Mouse (Mus musculus) heart, embryonic 15.5 days (tissue): ENCODE results near the gene F5. TPM values are rescaled to one million over a fixed set of nuclear protein-coding genes. Genes with fewer than 3 reads are reported as not detected.

Experiments used
- ATAC-seq: fragments of 200-750 bp; cut with Nextera tagmentation; replicated peaks from 2 replicates; pipeline ENCODE4 v1.8.0; 2017; ENCODE audit warnings: low read depth, moderate TSS enrichment; ENCODE audit not compliant: insufficient number of reproducible peaks, insufficient read depth, low FRiP score
- H3K27ac ChIP-seq: fragments of 300-500 bp; sonication (generic); 2 replicates; pipeline ENCODE4 v1.5.1; 2015; ENCODE audit warnings: mild to moderate bottlenecking, inconsistent platforms
- H3K27me3 ChIP-seq: fragments of 300-500 bp; sonication (generic); 2 replicates; pipeline ENCODE4 v1.6.1; 2015; ENCODE audit warnings: inconsistent platforms
- H3K36me3 ChIP-seq: fragments of 300-500 bp; sonication (generic); 2 replicates; pipeline ENCODE4 v1.6.1; 2015; ENCODE audit warnings: mild to moderate bottlenecking, inconsistent platforms
- H3K4me1 ChIP-seq: fragments of 300-500 bp; sonication (generic); replicated peaks from 2 replicates; pipeline ENCODE4 v1.6.1; 2015; ENCODE audit warnings: inconsistent platforms
- H3K4me2 ChIP-seq: fragments of 300-500 bp; sonication (generic); 2 replicates; pipeline ENCODE4 v1.6.1; 2015; ENCODE audit warnings: inconsistent platforms, mild to moderate bottlenecking, moderate library complexity
- H3K4me3 ChIP-seq: fragments of 300-500 bp; sonication (generic); 2 replicates; pipeline ENCODE4 v1.5.1; 2015; ENCODE audit warnings: mild to moderate bottlenecking, inconsistent platforms
- H3K9ac ChIP-seq: fragments of 300-500 bp; sonication (generic); 2 replicates; pipeline ENCODE4 v1.6.1; 2015; ENCODE audit warnings: mild to moderate bottlenecking, inconsistent platforms
- H3K9me3 ChIP-seq: fragments of 300-500 bp; sonication (generic); replicated peaks from 2 replicates; pipeline ENCODE4 v1.6.1; 2016; ENCODE audit warnings: inconsistent platforms
- WGBS: fragments of 180-500 bp; shearing (Covaris S2); methylation state at CpG from one replicate; pipeline ENCODE4 v1.1.7; 2015; ENCODE audit warnings: mixed read lengths; 5-methylcytosine and 5-hydroxymethylcytosine counted together
- polyA plus RNA-seq: library from polyadenylated mRNA; unstranded; fragments of >200 nt; fragmentation: Nextera tagmentation; extraction: Ambion mirVana; gene quantifications from 2 replicates; pipeline ENCODE4 v1.2.1, GENCODE M21; 2015

The F5 gene
- polyA plus RNA-seq, 1 experiment from 2014 or later, result 0.31 TPM

- no peaks in the 10 kb centered on the region for H3K36me3 ChIP-seq
- WGBS, result 65% methylated on average over 1 of the region's 1 CpGs
- no peaks in the 10 kb centered on the region for H3K9me3 ChIP-seq
- ATAC-seq, result no peak
- H3K27me3 ChIP-seq, result no peaks in the 10 kb centered on the region
- no peak overlapping the region for H3K9ac ChIP-seq
- H3K27ac ChIP-seq, result no peak overlapping the region
- H3K4me2 ChIP-seq, result no peak overlapping the region
- no peak overlapping the region for H3K4me3 ChIP-seq
- H3K4me1 ChIP-seq, result no peaks in the 10 kb centered on the region; the same call in 1 of the 2 replicates
Measured at GRCm38 (mm10) chr1:164132609-164133008, 19.0 kb upstream of the F5 start.

GRCm38 (mm10) chr1:164134101-164134500 lies 17.5 kb upstream of the F5 start:
- H3K4me1 ChIP-seq, result no peaks in the 10 kb centered on the region; the same call in 1 of the 2 replicates
- no peaks in the 10 kb centered on the region for H3K27me3 ChIP-seq
- WGBS, result 52% methylated on average over 6 of the region's 6 CpGs
- no peak overlapping the region for H3K9ac ChIP-seq
- no peak for ATAC-seq
- H3K36me3 ChIP-seq, result no peaks in the 10 kb centered on the region
- no peak overlapping the region for H3K4me2 ChIP-seq
- no peaks in the 10 kb centered on the region for H3K9me3 ChIP-seq
- no peak overlapping the region for H3K27ac ChIP-seq
- no peak overlapping the region for H3K4me3 ChIP-seq

- no peak overlapping the region for H3K9ac ChIP-seq
- no peaks in the 10 kb centered on the region for H3K36me3 ChIP-seq
- H3K9me3 ChIP-seq, result no peaks in the 10 kb centered on the region
- no peak for ATAC-seq
- H3K4me3 ChIP-seq, result no peak overlapping the region
- H3K27me3 ChIP-seq, result no peaks in the 10 kb centered on the region
- H3K4me2 ChIP-seq, result no peak overlapping the region
- 26% methylated on average over 5 of the region's 5 CpGs for WGBS
- H3K27ac ChIP-seq, result no peak overlapping the region
- H3K4me1 ChIP-seq, result no peaks in the 10 kb centered on the region; the same call in 1 of the 2 replicates
Measured at GRCm38 (mm10) chr1:164135360-164135759, 16.3 kb upstream of the F5 start.

GRCm38 (mm10) chr1:164135960-164136359 lies 15.7 kb upstream of the F5 start:
- no peak for ATAC-seq
- no peak overlapping the region for H3K4me3 ChIP-seq
- H3K27ac ChIP-seq, result no peak overlapping the region
- WGBS, result 56% methylated on average over 11 of the region's 11 CpGs
- no peaks in the 10 kb centered on the region for H3K9me3 ChIP-seq
- H3K27me3 ChIP-seq, result no peaks in the 10 kb centered on the region
- H3K9ac ChIP-seq, result no peak overlapping the region
- H3K36me3 ChIP-seq, result no peaks in the 10 kb centered on the region
- no peak overlapping the region for H3K4me2 ChIP-seq
- H3K4me1 ChIP-seq, result no peaks in the 10 kb centered on the region; the same call in 1 of the 2 replicates

GRCm38 (mm10) chr1:164136636-164137035 lies 15.0 kb upstream of the F5 start:
- no peaks in the 10 kb centered on the region; the same call in 1 of the 2 replicates for H3K4me1 ChIP-seq
- WGBS, result 60% methylated on average over 6 of the region's 6 CpGs
- no peaks in the 10 kb centered on the region for H3K27me3 ChIP-seq
- no peak overlapping the region for H3K27ac ChIP-seq
- no peak overlapping the region for H3K9ac ChIP-seq
- no peak overlapping the region for H3K4me3 ChIP-seq
- no peaks in the 10 kb centered on the region for H3K9me3 ChIP-seq
- H3K36me3 ChIP-seq, result no peaks in the 10 kb centered on the region
- no peak for ATAC-seq
- no peak overlapping the region for H3K4me2 ChIP-seq

- Histone ChIP-seq H3K4me2 (peak overlapping the region; percentile 17; the same call in 1 of the 2 replicates), H3K36me3 (no peaks in the 10 kb centered on the region), H3K4me1 (no peaks in the 10 kb centered on the region; the same call in 1 of the 2 replicates), H3K4me3 (no peak overlapping the region; the same call in 1 of the 2 replicates), H3K9me3 (no peaks in the 10 kb centered on the region), H3K27ac (no peak overlapping the region), H3K9ac (no peak overlapping the region), H3K27me3 (no peaks in the 10 kb centered on the region)
- WGBS, result 6% methylated on average over 5 of the region's 5 CpGs
- ATAC-seq, result no peak
Measured at GRCm38 (mm10) chr1:164138365-164139130, 13.1 kb upstream of the F5 start.

- H3K36me3 ChIP-seq, result no peaks in the 10 kb centered on the region
- H3K4me3 ChIP-seq, result no peak overlapping the region
- H3K4me2 ChIP-seq, result no peak overlapping the region
- no peaks in the 10 kb centered on the region for H3K27me3 ChIP-seq
- no peaks in the 10 kb centered on the region for H3K9me3 ChIP-seq
- 58% methylated on average over 4 of the region's 4 CpGs for WGBS
- H3K27ac ChIP-seq, result no peak overlapping the region
- no peak for ATAC-seq
- H3K4me1 ChIP-seq, result no peaks in the 10 kb centered on the region; the same call in 1 of the 2 replicates
- H3K9ac ChIP-seq, result no peak overlapping the region
Measured at GRCm38 (mm10) chr1:164139464-164139863, 12.2 kb upstream of the F5 start.

GRCm38 (mm10) chr1:164149083-164149482 lies 2.6 kb upstream of the F5 start:
- Histone ChIP-seq H3K36me3 (no peaks in the 10 kb centered on the region), H3K27me3 (0 out of 2 replicates have a peak, but pooled peaks cover 3% of the 10 kb centered on the region), H3K27ac (no peak overlapping the region), H3K4me2 (no peak overlapping the region), H3K9ac (no peak overlapping the region), H3K4me1 (peaks cover 5% of the 10 kb centered on the region), H3K9me3 (no peaks in the 10 kb centered on the region), H3K4me3 (no peak overlapping the region)
- ATAC-seq, result no peak
- 89% methylated on average over 7 of the region's 7 CpGs for WGBS

GRCm38 (mm10) chr1:164152836-164153235 lies 1.2 kb downstream of the F5 start:
- H3K27me3 ChIP-seq, result 0 out of 2 replicates have a peak, but pooled peaks cover 3% of the 10 kb centered on the region
- H3K4me3 ChIP-seq, result no peak overlapping the region
- WGBS, result 82% methylated on average over 5 of the region's 5 CpGs
- no peak overlapping the region for H3K9ac ChIP-seq
- peaks cover 5% of the 10 kb centered on the region for H3K4me1 ChIP-seq
- H3K36me3 ChIP-seq, result no peaks in the 10 kb centered on the region
- H3K27ac ChIP-seq, result no peak overlapping the region
- no peaks in the 10 kb centered on the region for H3K9me3 ChIP-seq
- ATAC-seq, result no peak
- no peak overlapping the region for H3K4me2 ChIP-seq

- H3K4me3 ChIP-seq, result no peak overlapping the region
- no peaks in the 10 kb centered on the region for H3K9me3 ChIP-seq
- H3K4me1 ChIP-seq, result peaks cover 5% of the 10 kb centered on the region
- H3K9ac ChIP-seq, result no peak overlapping the region
- no peak overlapping the region for H3K4me2 ChIP-seq
- ATAC-seq, result no peak
- H3K27me3 ChIP-seq, result 0 out of 2 replicates have a peak, but pooled peaks cover 3% of the 10 kb centered on the region
- H3K27ac ChIP-seq, result no peak overlapping the region
- WGBS, result 73% methylated on average over 3 of the region's 3 CpGs
- no peaks in the 10 kb centered on the region for H3K36me3 ChIP-seq
Measured at GRCm38 (mm10) chr1:164154983-164155382, 3.3 kb downstream of the F5 start.

GRCm38 (mm10) chr1:164158571-164158970 lies 6.9 kb downstream of the F5 start:
- no peak for ATAC-seq
- no peak overlapping the region for H3K4me3 ChIP-seq
- H3K9me3 ChIP-seq, result no peaks in the 10 kb centered on the region
- WGBS, result 58% methylated on average over 4 of the region's 4 CpGs
- H3K4me1 ChIP-seq, result no peaks in the 10 kb centered on the region
- no peaks in the 10 kb centered on the region for H3K36me3 ChIP-seq
- no peak overlapping the region for H3K27ac ChIP-seq
- no peak overlapping the region for H3K9ac ChIP-seq
- no peaks in the 10 kb centered on the region for H3K27me3 ChIP-seq
- no peak overlapping the region for H3K4me2 ChIP-seq

- 72% methylated on average over 2 of the region's 2 CpGs for WGBS
- Histone ChIP-seq H3K4me3 (no peak overlapping the region), H3K4me2 (no peak overlapping the region), H3K27ac (no peak overlapping the region), H3K4me1 (no peaks in the 10 kb centered on the region), H3K9ac (no peak overlapping the region), H3K9me3 (no peaks in the 10 kb centered on the region), H3K36me3 (no peaks in the 10 kb centered on the region), H3K27me3 (no peaks in the 10 kb centered on the region)
- ATAC-seq, result no peak
Measured at GRCm38 (mm10) chr1:164159781-164160180, 8.1 kb downstream of the F5 start.
